Mouse (Mus musculus) hindbrain, embryonic 13.5 days (tissue): ENCODE results near the gene Sema7a. TPM values are rescaled to one million over a fixed set of nuclear protein-coding genes. Genes with fewer than 3 reads are reported as not detected.

Experiments used
- ATAC-seq: fragments of 200-750 bp; cut with Nextera tagmentation; 2 replicates; pipeline ENCODE4 v1.8.0; 2017; ENCODE audit warnings: moderate TSS enrichment; ENCODE audit not compliant: low FRiP score
- H3K27ac ChIP-seq: fragments of 300-500 bp; sonication (generic); 2 replicates; pipeline ENCODE4 v1.5.1; 2015; ENCODE audit warnings: inconsistent platforms, mild to moderate bottlenecking, moderate library complexity
- H3K27me3 ChIP-seq: fragments of 300-500 bp; sonication (generic); 2 replicates; pipeline ENCODE4 v1.6.1; 2015; ENCODE audit warnings: mild to moderate bottlenecking, inconsistent platforms
- H3K36me3 ChIP-seq: fragments of 300-500 bp; sonication (generic); 2 replicates; pipeline ENCODE4 v1.6.1; 2015; ENCODE audit warnings: mild to moderate bottlenecking, inconsistent platforms
- H3K4me1 ChIP-seq: fragments of 300-500 bp; sonication (generic); replicated peaks from 2 replicates; pipeline ENCODE4 v1.6.1; 2015; ENCODE audit warnings: inconsistent platforms
- H3K4me2 ChIP-seq: fragments of 300-500 bp; sonication (generic); 2 replicates; pipeline ENCODE4 v1.6.1; 2015; ENCODE audit warnings: inconsistent platforms, mild to moderate bottlenecking, moderate library complexity
- H3K4me3 ChIP-seq: fragments of 300-500 bp; sonication (generic); 2 replicates; pipeline ENCODE4 v1.5.1; 2015; ENCODE audit warnings: mild to moderate bottlenecking, inconsistent platforms
- H3K9ac ChIP-seq: fragments of 300-500 bp; sonication (generic); 2 replicates; pipeline ENCODE4 v1.6.1; 2015; ENCODE audit warnings: mild to moderate bottlenecking, inconsistent platforms
- H3K9me3 ChIP-seq: fragments of 300-500 bp; sonication (generic); 2 replicates; pipeline ENCODE4 v1.6.1; 2016; ENCODE audit warnings: inconsistent platforms
- WGBS: fragments of 180-500 bp; shearing (Covaris S2); methylation state at CpG from one replicate; pipeline ENCODE4 v1.1.7; 2015; 5-methylcytosine and 5-hydroxymethylcytosine counted together
- polyA plus RNA-seq: library from polyadenylated mRNA; unstranded; fragments of >200 nt; fragmentation: Nextera tagmentation; extraction: Ambion mirVana; gene quantifications from 2 replicates; pipeline ENCODE4 v1.2.1, GENCODE M21; 2015

The Sema7a gene
- polyA plus RNA-seq, 1 experiment from 2014 or later = 4.2 TPM

- Histone ChIP-seq H3K4me3 (no peak overlapping the region), H3K27me3 (no peaks in the 10 kb centered on the region), H3K4me2 (no peak overlapping the region), H3K36me3 (peaks cover 63% of the 10 kb centered on the region), H3K4me1 (peaks cover 19% of the 10 kb centered on the region), H3K9ac (no peak overlapping the region), H3K27ac (no peak overlapping the region), H3K9me3 (no peaks in the 10 kb centered on the region)
- WGBS = 90% methylated on average over 6 of the region's 6 CpGs
- ATAC-seq = no peak
Observed at GRCm38 (mm10) chr9:57955764-57956163, 15.9 kb downstream of the Sema7a start.

DNA sequence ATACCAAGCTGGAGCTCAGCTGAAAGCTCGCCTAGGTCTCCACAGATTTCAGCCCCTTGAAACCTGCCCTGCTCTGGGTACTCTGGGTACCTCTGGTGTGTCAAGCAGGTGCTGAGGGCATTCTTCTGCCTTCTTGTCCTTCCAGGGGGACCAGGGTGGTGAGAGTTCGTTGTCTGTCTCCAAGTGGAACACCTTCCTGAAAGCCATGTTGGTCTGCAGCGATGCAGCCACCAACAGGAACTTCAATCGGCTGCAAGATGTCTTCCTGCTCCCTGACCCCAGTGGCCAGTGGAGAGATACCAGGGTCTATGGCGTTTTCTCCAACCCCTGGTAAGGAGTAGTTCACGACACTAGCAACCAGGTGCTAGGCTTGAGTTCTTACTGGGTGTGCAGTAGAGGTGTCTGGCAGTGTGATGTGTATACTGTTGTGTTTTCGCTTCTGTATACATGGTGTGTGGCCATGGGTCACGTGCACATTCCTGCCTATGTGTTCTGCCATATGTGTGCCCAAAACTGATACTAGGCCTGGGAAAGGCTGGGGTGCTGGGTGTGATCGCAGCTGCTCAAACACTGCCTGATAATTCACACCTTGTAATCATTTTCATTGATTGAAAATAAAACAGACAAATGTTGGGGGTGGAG, 16.4 kb downstream of the Sema7a start:
- Histone ChIP-seq H3K27ac (no peak overlapping the region), H3K36me3 (peaks cover 69% of the 10 kb centered on the region), H3K4me2 (no peak overlapping the region), H3K9ac (no peak overlapping the region), H3K9me3 (no peaks in the 10 kb centered on the region), H3K4me3 (no peak overlapping the region), H3K4me1 (peaks cover 13% of the 10 kb centered on the region), H3K27me3 (no peaks in the 10 kb centered on the region)
- ATAC-seq = no peak
- 87% methylated on average over 9 of the region's 9 CpGs for WGBS

- Histone ChIP-seq H3K4me3 (no peak overlapping the region), H3K9ac (no peak overlapping the region), H3K4me2 (no peak overlapping the region), H3K4me1 (peaks cover 8% of the 10 kb centered on the region), H3K36me3 (peaks cover 74% of the 10 kb centered on the region), H3K9me3 (no peaks in the 10 kb centered on the region), H3K27ac (no peak overlapping the region), H3K27me3 (no peaks in the 10 kb centered on the region)
- no peak for ATAC-seq
- 91% methylated on average over 5 of the region's 5 CpGs for WGBS
Observed at GRCm38 (mm10) chr9:57956838-57957236, 16.9 kb downstream of the Sema7a start.

- no peak for ATAC-seq
- no peaks in the 10 kb centered on the region for H3K9me3 ChIP-seq
- no peak overlapping the region for H3K4me2 ChIP-seq
- 0 out of 2 replicates have a peak, but pooled peaks cover 7% of the 10 kb centered on the region for H3K4me1 ChIP-seq
- H3K4me3 ChIP-seq = no peak overlapping the region
- H3K36me3 ChIP-seq = peaks cover 81% of the 10 kb centered on the region
- no peak overlapping the region for H3K9ac ChIP-seq
- 86% methylated on average over 1 of the region's 1 CpGs for WGBS
- H3K27ac ChIP-seq = no peak overlapping the region
- H3K27me3 ChIP-seq = no peaks in the 10 kb centered on the region
Observed at GRCm38 (mm10) chr9:57958615-57959014, 18.7 kb downstream of the Sema7a start.

DNA sequence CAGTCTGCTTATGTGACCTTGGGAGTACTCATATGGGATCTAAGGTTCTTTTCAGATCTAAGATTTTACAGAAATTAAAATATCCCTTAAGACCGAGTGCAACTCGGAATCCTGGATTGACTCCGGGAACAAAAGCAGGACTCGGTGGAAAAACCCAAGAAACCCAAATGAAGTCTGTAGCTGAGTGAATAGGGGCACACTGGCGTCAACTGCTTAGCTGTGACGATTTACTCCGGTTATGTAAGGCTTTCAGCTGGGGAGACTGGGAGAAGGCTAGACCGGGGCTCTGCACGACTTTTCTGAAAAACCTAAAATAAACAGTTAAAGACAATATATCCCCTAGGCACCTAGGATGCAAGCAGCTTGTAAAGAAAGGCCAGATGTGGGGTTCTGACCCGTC, 19.5 kb downstream of the Sema7a start:
- H3K4me2 ChIP-seq = no peak overlapping the region
- H3K9me3 ChIP-seq = no peaks in the 10 kb centered on the region
- 75% methylated on average over 10 of the region's 10 CpGs for WGBS
- H3K36me3 ChIP-seq = peaks cover 79% of the 10 kb centered on the region
- H3K4me3 ChIP-seq = no peak overlapping the region
- H3K9ac ChIP-seq = no peak overlapping the region
- H3K4me1 ChIP-seq = peaks cover 10% of the 10 kb centered on the region
- no peak overlapping the region for H3K27ac ChIP-seq
- ATAC-seq = no peak
- no peaks in the 10 kb centered on the region for H3K27me3 ChIP-seq

- 88% methylated on average over 17 of the region's 17 CpGs for WGBS
Observed at GRCm38 (mm10) chr9:57959886-57960866, 20.3 kb downstream of the Sema7a start.

DNA sequence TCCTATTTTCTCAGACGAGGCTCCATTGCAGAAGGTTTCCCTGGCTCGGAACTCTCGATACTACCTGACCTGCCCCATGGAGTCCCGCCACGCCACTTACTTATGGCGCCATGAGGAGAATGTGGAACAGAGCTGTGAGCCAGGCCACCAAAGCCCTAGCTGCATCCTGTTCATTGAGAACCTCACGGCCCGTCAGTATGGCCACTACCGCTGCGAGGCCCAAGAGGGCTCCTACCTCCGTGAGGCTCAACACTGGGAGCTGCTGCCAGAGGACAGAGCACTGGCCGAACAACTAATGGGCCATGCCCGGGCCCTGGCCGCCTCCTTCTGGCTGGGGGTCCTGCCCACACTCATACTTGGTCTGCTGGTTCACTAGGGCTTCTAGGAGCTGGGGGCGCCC, 21.3 kb downstream of the Sema7a start:
- peaks cover 61% of the 10 kb centered on the region for H3K36me3 ChIP-seq

More at GRCm38 (mm10) chr9:57959886-57960866, 20.3 kb downstream of the Sema7a start:
- no peak for ATAC-seq
- Histone ChIP-seq H3K4me2 (no peak overlapping the region), H3K27me3 (no peaks in the 10 kb centered on the region), H3K4me1 (peaks cover 10% of the 10 kb centered on the region), H3K9me3 (no peaks in the 10 kb centered on the region), H3K27ac (no peak overlapping the region), H3K36me3 (peaks cover 72% of the 10 kb centered on the region), H3K4me3 (no peak overlapping the region), H3K9ac (no peak overlapping the region)

DNA sequence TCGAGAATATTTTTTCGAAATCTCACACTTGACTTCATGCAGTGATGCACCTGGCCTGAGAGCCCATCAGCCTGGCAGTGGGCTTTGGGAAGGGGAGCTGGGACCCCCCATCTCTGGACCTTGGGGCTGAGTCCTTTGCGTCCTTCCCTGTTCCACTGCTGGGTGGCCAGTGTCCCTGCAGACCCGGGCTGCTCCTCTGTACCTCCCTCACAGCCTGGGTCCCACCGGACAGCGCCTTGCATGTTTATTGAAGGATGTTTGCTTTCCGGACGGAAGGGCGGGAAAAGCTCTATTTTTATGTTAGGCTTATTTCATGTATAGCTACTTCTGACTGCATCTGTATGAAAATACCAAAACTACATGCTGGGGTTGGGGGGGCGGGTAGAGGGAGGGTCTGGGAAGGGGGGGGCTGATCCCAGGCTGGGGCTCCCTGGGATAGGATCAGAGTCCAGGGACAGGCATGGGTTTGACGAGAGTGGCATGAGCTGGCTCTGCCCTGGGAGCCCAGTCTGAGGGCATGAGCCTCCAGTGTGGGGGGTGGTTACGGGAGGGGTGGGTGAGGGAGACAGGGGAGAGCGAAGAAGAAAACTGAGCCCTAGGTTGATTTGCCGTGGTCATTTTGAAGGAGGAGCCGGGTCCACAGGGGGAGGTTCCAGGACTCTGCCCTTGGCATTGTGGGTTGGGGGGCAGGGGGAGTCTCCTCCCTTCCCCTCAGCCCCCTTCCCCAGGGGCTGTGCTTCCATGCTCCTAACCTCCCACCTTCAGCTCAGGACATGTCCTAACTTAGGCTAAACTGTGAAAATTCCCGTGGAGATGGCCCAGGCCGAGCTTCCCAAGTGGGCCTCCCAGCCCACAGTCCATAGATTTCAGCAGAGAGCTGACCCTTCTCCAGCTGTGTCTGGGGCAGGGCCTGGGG, 22.2 kb downstream of the Sema7a start:
- Histone ChIP-seq H3K27me3 (no peaks in the 10 kb centered on the region), H3K4me1 (peaks cover 10% of the 10 kb centered on the region), H3K36me3 (peaks cover 52% of the 10 kb centered on the region), H3K27ac (0 out of 2 replicates have a peak overlapping the region, but pooled peaks have one; percentile 37), H3K4me3 (no peak overlapping the region), H3K9ac (no peak overlapping the region), H3K4me2 (no peak overlapping the region), H3K9me3 (no peaks in the 10 kb centered on the region)
- 65% methylated on average over 17 of the region's 17 CpGs for WGBS
- no peak for ATAC-seq

More for the DNA sequence above, 21.3 kb downstream of the Sema7a start:
- no peak overlapping the region for H3K9ac ChIP-seq
- no peak for ATAC-seq
- peaks cover 10% of the 10 kb centered on the region for H3K4me1 ChIP-seq
- H3K4me3 ChIP-seq = no peak overlapping the region
- no peak overlapping the region for H3K4me2 ChIP-seq
- 0 out of 2 replicates have a peak overlapping the region, but pooled peaks have one; percentile 37 for H3K27ac ChIP-seq
- H3K9me3 ChIP-seq = no peaks in the 10 kb centered on the region
- 87% methylated on average over 15 of the region's 15 CpGs for WGBS
- H3K27me3 ChIP-seq = no peaks in the 10 kb centered on the region

GRCm38 (mm10) chr9:57963249-57963997, 23.5 kb downstream of the Sema7a start:
- Histone ChIP-seq H3K9ac (no peak overlapping the region), H3K9me3 (no peaks in the 10 kb centered on the region), H3K27me3 (no peaks in the 10 kb centered on the region), H3K4me1 (peaks cover 10% of the 10 kb centered on the region), H3K4me3 (no peak overlapping the region), H3K27ac (no peak overlapping the region), H3K36me3 (peaks cover 39% of the 10 kb centered on the region), H3K4me2 (no peak overlapping the region)
- ATAC-seq = no peak
- WGBS = 91% methylated on average over 4 of the region's 4 CpGs

GRCm38 (mm10) chr9:57963998-57964395, 24.1 kb downstream of the Sema7a start:
- H3K4me3 ChIP-seq = no peak overlapping the region
- peaks cover 10% of the 10 kb centered on the region for H3K4me1 ChIP-seq
- H3K27me3 ChIP-seq = no peaks in the 10 kb centered on the region
- ATAC-seq = no peak
- peaks cover 34% of the 10 kb centered on the region for H3K36me3 ChIP-seq
- no peaks in the 10 kb centered on the region for H3K9me3 ChIP-seq
- H3K27ac ChIP-seq = no peak overlapping the region
- 71% methylated on average over 5 of the region's 5 CpGs for WGBS
- H3K9ac ChIP-seq = no peak overlapping the region
- no peak overlapping the region for H3K4me2 ChIP-seq

GRCm38 (mm10) chr9:57964528-57965250, 24.8 kb downstream of the Sema7a start:
- no peak overlapping the region for H3K9ac ChIP-seq
- peaks cover 10% of the 10 kb centered on the region for H3K4me1 ChIP-seq
- 75% methylated on average over 6 of the region's 6 CpGs for WGBS
- no peak overlapping the region for H3K27ac ChIP-seq
- H3K9me3 ChIP-seq = no peaks in the 10 kb centered on the region
- H3K4me3 ChIP-seq = no peak overlapping the region
- ATAC-seq = no peak
- H3K36me3 ChIP-seq = peaks cover 29% of the 10 kb centered on the region
- H3K27me3 ChIP-seq = no peaks in the 10 kb centered on the region
- H3K4me2 ChIP-seq = no peak overlapping the region
